Mouse (Mus musculus): Measurements from ENCODE around the gene Gm7073.

DNA sequence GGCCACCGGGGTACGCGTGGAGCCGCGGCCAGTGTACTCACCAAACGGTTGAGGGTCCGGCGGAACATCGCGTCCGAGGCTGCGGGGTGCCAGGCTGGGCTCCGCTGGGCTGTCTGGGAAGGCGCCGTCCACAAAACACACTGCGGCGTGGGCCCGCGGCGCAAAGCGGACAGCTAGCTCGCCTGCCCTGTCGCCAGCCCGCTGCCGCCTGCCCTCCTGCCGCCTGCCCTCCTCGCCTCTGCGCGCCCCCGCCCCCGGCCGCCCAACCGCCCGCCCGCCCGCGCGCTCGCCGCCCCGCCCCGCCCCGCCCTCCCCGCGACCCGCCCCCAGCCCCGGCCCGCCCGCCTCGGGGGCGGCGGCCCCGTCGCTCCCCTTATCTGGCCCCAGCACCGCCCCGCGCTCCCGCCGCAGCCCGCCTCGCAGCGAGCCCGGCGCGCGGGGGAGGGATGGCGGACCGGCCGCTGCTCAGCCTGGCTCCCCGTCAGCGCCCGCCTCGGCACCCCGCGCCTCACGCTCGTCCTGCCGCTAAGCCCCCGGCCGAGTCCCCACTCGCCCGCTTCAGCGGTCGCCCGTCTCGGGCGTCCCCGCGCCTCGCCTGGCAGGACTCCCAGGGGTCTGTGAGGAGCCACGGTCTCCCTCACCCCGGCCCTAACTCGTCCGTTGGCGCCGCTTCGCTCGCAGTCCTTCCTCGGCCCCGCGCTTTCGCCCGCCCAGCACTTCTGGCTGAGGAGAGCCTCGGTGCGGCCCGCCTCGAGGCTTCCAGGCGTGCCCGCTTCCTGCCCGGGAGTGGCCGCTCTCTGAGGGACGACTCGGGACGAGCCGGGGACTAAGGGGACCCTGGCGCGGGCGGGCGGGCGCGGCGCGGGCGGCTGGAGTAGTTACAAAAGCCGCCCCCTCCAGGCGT lies 135.0 kb downstream of the Gm7073 start:
- TF ChIP-seq POLR2A (IDR thresholded peaks at IDR 0.05; ENCODE audit: control insufficient read depth, extremely low read depth, insufficient read depth, low read length, poor library complexity) (peak; percentile 61), CTCF (IDR thresholded peaks at IDR 0.05; ENCODE audit: borderline replicate concordance, control insufficient read depth, extremely low read depth, insufficient read depth, low read length, poor library complexity) (no peak)
